In genomic region chr11:87263946-87264345, GRCm38 (mm10) we compare ENCODE assay signal across 18 mouse cellular contexts.
DNase-seq lines count a peak whose midpoint lies in the region; ATAC-seq and TF ChIP-seq lines count a peak whose summit lies in the region.
"Had no signal": no experiment of that assay in that cellular context is flagged by ENCODE, and none has a peak within 500 bp of the region (broad histone marks: within the 10 kb centered on the region; RNA-seq: fewer than 3 reads in every experiment).

No protein-coding gene starts in this region.

- H3K9ac ChIP-seq in embryonic facial prominence, embryonic 11.5 days (replicated peaks; ENCODE audit: low read length) = no peak overlapping the region
- no peak overlapping the region for H3K9ac ChIP-seq in hindbrain, embryonic 16.5 days (ENCODE audit: low read depth, low read length)
- H3K9ac ChIP-seq: embryonic facial prominence, embryonic 15.5 days; forebrain, postnatal 0 days; heart, embryonic 15.5 days; limb, embryonic 12.5 days; liver, embryonic 15.5 days had no signal

- no peak overlapping the region for H3K4me2 ChIP-seq in embryonic facial prominence, embryonic 11.5 days (ENCODE audit: low read depth, low read length)
- peak overlapping the region; percentile 21; the same call in 1 of the 2 replicates for H3K4me2 ChIP-seq in hindbrain, embryonic 16.5 days (ENCODE audit: low read length)
- H3K4me2 ChIP-seq: embryonic facial prominence, embryonic 15.5 days; heart, embryonic 15.5 days; limb, embryonic 12.5 days; liver, embryonic 15.5 days had no signal

- TF ChIP-seq CTCF in olfactory bulb, adult 2 months (IDR thresholded peaks at IDR 0.05; ENCODE audit: insufficient read depth, low read depth, low read length) = no peak

- H3K27me3 ChIP-seq in megakaryocyte, embryonic 14.5 days (replicated peaks) = no peaks in the 10 kb centered on the region
- no peaks in the 10 kb centered on the region for H3K27me3 ChIP-seq in embryonic facial prominence, embryonic 11.5 days (ENCODE audit: control insufficient read depth, insufficient read depth, low read length)
- H3K27me3 ChIP-seq in hindbrain, embryonic 16.5 days (replicated peaks; ENCODE audit: control insufficient read depth, insufficient read depth, low read length) = no peaks in the 10 kb centered on the region
- H3K27me3 ChIP-seq: CH12.LX; embryonic facial prominence, embryonic 15.5 days; heart, embryonic 15.5 days; liver, embryonic 15.5 days had no signal

- TF ChIP-seq POLR2A in olfactory bulb, adult 2 months (IDR thresholded peaks at IDR 0.05; ENCODE audit: insufficient read depth, low read depth, low read length) = no peak

- H3K4me1 ChIP-seq in megakaryocyte, embryonic 14.5 days = peaks cover 62% of the 10 kb centered on the region
- no peaks in the 10 kb centered on the region; the same call in 1 of the 2 replicates for H3K4me1 ChIP-seq in embryonic facial prominence, embryonic 11.5 days (ENCODE audit: control insufficient read depth, insufficient read depth, low read length)
- H3K4me1 ChIP-seq in hindbrain, embryonic 16.5 days (ENCODE audit: control insufficient read depth, insufficient read depth, low read depth, low read length) = peaks cover 11% of the 10 kb centered on the region
- peaks cover 51% of the 10 kb centered on the region for H3K4me1 ChIP-seq in olfactory bulb, adult 2 months (ENCODE audit: control insufficient read depth, insufficient read depth, low read length)
- H3K4me1 ChIP-seq: liver, embryonic 15.5 days had no signal

- H3K4me3 ChIP-seq in megakaryocyte, embryonic 14.5 days (replicated peaks) = peak overlapping the region; percentile 51
- no peak overlapping the region for H3K4me3 ChIP-seq in embryonic facial prominence, embryonic 11.5 days (ENCODE audit: low read depth, low read length)
- H3K4me3 ChIP-seq in hindbrain, embryonic 16.5 days (ENCODE audit: low read length) = no peak overlapping the region
- H3K4me3 ChIP-seq in olfactory bulb, adult 2 months (ENCODE audit: insufficient read depth, low read depth, low read length) = no peak overlapping the region
- H3K4me3 ChIP-seq: embryonic facial prominence, embryonic 15.5 days; heart, embryonic 15.5 days; limb, embryonic 12.5 days; liver, embryonic 15.5 days; myocyte had no signal

- no peak overlapping the region for H3K27ac ChIP-seq in embryonic facial prominence, embryonic 11.5 days (replicated peaks; ENCODE audit: low read depth, low read length)
- no peak overlapping the region for H3K27ac ChIP-seq in hindbrain, embryonic 16.5 days (ENCODE audit: low read depth, low read length)
- H3K27ac ChIP-seq in olfactory bulb, adult 2 months (ENCODE audit: insufficient read depth, low read depth, low read length) = peak overlapping the region; percentile 84
- H3K27ac ChIP-seq: embryonic facial prominence, embryonic 15.5 days; heart, embryonic 15.5 days; limb, embryonic 12.5 days; liver, embryonic 15.5 days had no signal

- H3K9me3 ChIP-seq in megakaryocyte, embryonic 14.5 days = no peaks in the 10 kb centered on the region
- H3K9me3 ChIP-seq in embryonic facial prominence, embryonic 11.5 days (replicated peaks; ENCODE audit: control insufficient read depth, low read length) = no peaks in the 10 kb centered on the region
- H3K9me3 ChIP-seq in hindbrain, embryonic 16.5 days (ENCODE audit: control insufficient read depth, low read length) = no peaks in the 10 kb centered on the region
- H3K9me3 ChIP-seq: embryonic facial prominence, embryonic 15.5 days; heart, embryonic 15.5 days; limb, embryonic 12.5 days; liver, embryonic 15.5 days had no signal

- H3K36me3 ChIP-seq in megakaryocyte, embryonic 14.5 days (replicated peaks; ENCODE audit: low read length) = no peaks in the 10 kb centered on the region
- no peaks in the 10 kb centered on the region for H3K36me3 ChIP-seq in embryonic facial prominence, embryonic 11.5 days (replicated peaks; ENCODE audit: control insufficient read depth, insufficient read depth, low read depth, low read length)
- H3K36me3 ChIP-seq in hindbrain, embryonic 16.5 days (ENCODE audit: control insufficient read depth, insufficient read depth, low read length) = no peaks in the 10 kb centered on the region
- H3K36me3 ChIP-seq: embryonic facial prominence, embryonic 15.5 days; heart, embryonic 15.5 days; limb, embryonic 12.5 days; liver, embryonic 15.5 days had no signal

- no peak for ATAC-seq in megakaryocyte, adult 5-6 weeks (ENCODE audit: poor library complexity, severe bottlenecking)
- ATAC-seq in embryonic facial prominence, embryonic 11.5 days (replicated peaks; ENCODE audit: insufficient number of reproducible peaks, low FRiP score, low TSS enrichment, low read depth) = no peak
- no peak for ATAC-seq in hindbrain, embryonic 16.5 days
- ATAC-seq: forebrain, postnatal 0 days; inflammation-experienced regulatory T-cells, adult 6 months had no signal

- peak; percentile 44 for DNase-seq in embryonic facial prominence, embryonic 11.5 days (ENCODE audit: low spot score)
- DNase-seq in layer of hippocampus, adult 18-20 months (ENCODE audit: low spot score in 2 of 2) = no peak
- no peak for DNase-seq in adrenal gland, postnatal 14 days
- DNase-seq in spleen, postnatal 36 days (ENCODE audit: low spot score in 2 of 2) = no peak
- DNase-seq: cerebellum, adult 18-20 months; forebrain, postnatal 0 days; lung, postnatal 36 days had no signal

- 19% methylated on average over 7 of the region's 7 CpGs for WGBS in embryonic facial prominence, embryonic 11.5 days
- 23% methylated on average over 7 of the region's 7 CpGs for WGBS in hindbrain, embryonic 16.5 days
- WGBS in olfactory bulb, adult 2 months = 24% methylated on average over 7 of the region's 7 CpGs
